Mouse (Mus musculus): ENCODE measurements at regions not wholly inside any gene's neighbourhood (a gene's known extent, or its start where the extent isn't known, plus 50 kb on each side); places are given as distances from the start of the nearest gene placed in this dataset.
A peak's percentile ranks its signal among the peaks of the same experiment; 100 is the strongest.

DNA sequence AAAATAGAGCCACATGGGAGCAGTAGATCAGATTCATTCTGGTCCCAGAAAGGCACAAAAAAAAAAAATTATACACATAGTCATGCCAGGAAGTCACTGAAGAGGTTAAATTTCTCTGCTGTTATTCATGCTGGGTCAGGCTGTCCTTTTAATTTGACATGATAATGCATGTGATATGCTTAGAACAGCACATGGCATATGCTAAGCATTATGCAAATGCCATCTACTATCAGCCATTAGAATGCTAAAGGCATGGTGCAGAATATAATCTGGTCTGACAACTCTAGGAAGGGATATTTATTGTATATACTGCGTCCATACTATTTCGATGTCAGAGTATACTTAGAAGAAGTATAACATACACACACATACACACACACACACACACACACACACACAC, 405.6 kb downstream of the AI429214 start:
- no peak overlapping the region for H3K9ac ChIP-seq (replicated peaks)
- TF ChIP-seq EP300 (IDR thresholded peaks at IDR 0.05; ENCODE audit: low read depth): no peak
- no peak for TF ChIP-seq CTCF (IDR thresholded peaks at IDR 0.05; ENCODE audit: low read depth)
- DNase-seq (no peak), ATAC-seq (no peak)
- H3K9me3 ChIP-seq (ENCODE audit: low read length): no peaks in the 10 kb centered on the region
- H3K4me2 ChIP-seq (ENCODE audit: low read depth, low read length): no peak overlapping the region
- H3K36me3 ChIP-seq (replicated peaks; ENCODE audit: insufficient read depth, low read length): no peaks in the 10 kb centered on the region
- H3K4me1 ChIP-seq (ENCODE audit: insufficient read depth): no peaks in the 10 kb centered on the region
- H3K27me3 ChIP-seq (ENCODE audit: insufficient read depth, low read length): no peaks in the 10 kb centered on the region
- 71% methylated on average over 2 of the region's 2 CpGs for WGBS (ENCODE audit: insufficient replicate concordance)
- H3K4me3 ChIP-seq (ENCODE audit: low read depth, low read length): no peak overlapping the region
- no peak overlapping the region for H3K27ac ChIP-seq (ENCODE audit: low read depth)

DNA sequence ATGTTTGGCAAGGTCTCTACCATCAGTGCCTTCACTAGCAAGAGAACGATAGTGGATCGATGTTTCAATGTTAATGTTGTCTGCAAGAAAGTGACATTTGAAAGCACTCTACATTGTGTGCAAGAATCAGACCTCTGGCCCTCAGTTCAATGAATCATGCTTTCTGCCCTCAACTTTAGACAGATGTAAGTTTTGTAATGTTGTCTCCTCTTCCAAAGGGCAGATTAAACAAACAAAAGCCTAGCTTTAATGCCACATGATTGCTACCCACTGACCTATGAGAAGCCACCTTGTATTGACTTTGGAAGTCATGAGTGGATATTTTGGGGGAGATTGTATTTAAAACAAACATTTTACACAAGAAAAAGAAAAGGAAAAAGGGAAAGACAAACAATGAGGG, 429.2 kb downstream of the AI429214 start:
- 56% methylated on average over 2 of the region's 2 CpGs for WGBS (ENCODE audit: insufficient replicate concordance)

DNA sequence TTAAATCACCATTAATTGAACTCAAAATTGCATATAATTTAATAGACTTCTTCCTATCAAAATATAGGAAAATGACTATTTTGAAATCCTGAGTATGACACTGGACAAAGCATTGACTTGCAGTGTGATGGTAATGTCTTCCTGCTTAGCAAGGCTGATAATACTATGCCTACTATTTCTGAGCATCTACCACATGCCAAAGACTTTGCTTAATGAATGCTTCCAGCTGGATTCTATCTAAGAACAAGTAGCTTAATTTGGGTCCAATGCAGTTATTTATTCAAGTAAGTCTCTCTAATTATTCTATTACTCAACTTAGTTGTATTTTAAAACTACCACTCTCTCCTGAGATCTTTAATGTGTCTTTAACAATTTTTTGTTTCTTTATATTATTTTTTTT, 431.2 kb downstream of the AI429214 start:
- no peak overlapping the region for H3K4me2 ChIP-seq (ENCODE audit: low read depth, low read length)
- no peak overlapping the region for H3K4me3 ChIP-seq (ENCODE audit: low read depth, low read length)
- ATAC-seq (no peak), DNase-seq (no peak)
- no peaks in the 10 kb centered on the region for H3K9me3 ChIP-seq (ENCODE audit: low read length)
- H3K36me3 ChIP-seq (replicated peaks; ENCODE audit: insufficient read depth, low read length): no peaks in the 10 kb centered on the region
- H3K4me1 ChIP-seq (ENCODE audit: insufficient read depth): no peaks in the 10 kb centered on the region
- no peaks in the 10 kb centered on the region for H3K27me3 ChIP-seq (ENCODE audit: insufficient read depth, low read length)
- no peak overlapping the region for H3K27ac ChIP-seq (ENCODE audit: low read depth)
- H3K9ac ChIP-seq (replicated peaks): no peak overlapping the region
- TF ChIP-seq EP300 (IDR thresholded peaks at IDR 0.05; ENCODE audit: low read depth) (no peak), CTCF (IDR thresholded peaks at IDR 0.05; ENCODE audit: low read depth) (no peak)

More for the DNA sequence above, 429.2 kb downstream of the AI429214 start:
- Histone ChIP-seq H3K4me3 (ENCODE audit: low read depth, low read length) (no peak overlapping the region), H3K27ac (ENCODE audit: low read depth) (no peak overlapping the region), H3K27me3 (ENCODE audit: insufficient read depth, low read length) (no peaks in the 10 kb centered on the region), H3K9me3 (ENCODE audit: low read length) (no peaks in the 10 kb centered on the region), H3K9ac (replicated peaks) (no peak overlapping the region), H3K36me3 (replicated peaks; ENCODE audit: insufficient read depth, low read length) (no peaks in the 10 kb centered on the region), H3K4me1 (ENCODE audit: insufficient read depth) (no peaks in the 10 kb centered on the region), H3K4me2 (ENCODE audit: low read depth, low read length) (no peak overlapping the region)
- DNase-seq: peak; percentile 13
- TF ChIP-seq CTCF (IDR thresholded peaks at IDR 0.05; ENCODE audit: low read depth) (no peak), EP300 (IDR thresholded peaks at IDR 0.05; ENCODE audit: low read depth) (peak; percentile 67)
- peak; percentile 98 for ATAC-seq

DNA sequence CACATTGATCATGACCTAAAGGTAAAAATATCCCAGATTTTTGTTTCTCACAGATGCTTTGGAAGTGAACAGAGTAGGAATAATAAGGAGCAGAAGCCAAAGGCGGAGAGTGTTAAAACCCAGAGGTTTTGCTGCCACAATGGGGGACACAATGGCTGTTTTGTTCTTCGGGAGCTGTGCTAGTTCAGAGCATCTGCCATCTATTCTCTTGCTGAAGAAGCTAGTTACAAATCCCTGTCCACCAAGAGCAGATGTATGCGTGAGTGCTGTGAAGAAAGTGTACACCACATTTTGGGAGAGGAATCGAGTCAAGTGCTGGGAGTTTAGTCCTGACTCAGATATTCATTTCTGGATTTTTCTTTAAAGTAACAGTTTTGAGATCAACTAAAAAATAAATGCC, 435.4 kb downstream of the AI429214 start:
- Histone ChIP-seq H3K4me1 (ENCODE audit: insufficient read depth) (no peaks in the 10 kb centered on the region), H3K36me3 (replicated peaks; ENCODE audit: insufficient read depth, low read length) (no peaks in the 10 kb centered on the region), H3K4me3 (ENCODE audit: low read depth, low read length) (no peak overlapping the region), H3K27me3 (ENCODE audit: insufficient read depth, low read length) (no peaks in the 10 kb centered on the region), H3K9ac (replicated peaks) (no peak overlapping the region), H3K9me3 (ENCODE audit: low read length) (no peaks in the 10 kb centered on the region), H3K27ac (ENCODE audit: low read depth) (no peak overlapping the region), H3K4me2 (ENCODE audit: low read depth, low read length) (no peak overlapping the region)
- no peak for TF ChIP-seq CTCF (IDR thresholded peaks at IDR 0.05; ENCODE audit: low read depth)
- no peak for TF ChIP-seq EP300 (IDR thresholded peaks at IDR 0.05; ENCODE audit: low read depth)
- ATAC-seq (no peak), DNase-seq (no peak)
- 78% methylated on average over 4 of the region's 4 CpGs for WGBS (ENCODE audit: insufficient replicate concordance)

DNA sequence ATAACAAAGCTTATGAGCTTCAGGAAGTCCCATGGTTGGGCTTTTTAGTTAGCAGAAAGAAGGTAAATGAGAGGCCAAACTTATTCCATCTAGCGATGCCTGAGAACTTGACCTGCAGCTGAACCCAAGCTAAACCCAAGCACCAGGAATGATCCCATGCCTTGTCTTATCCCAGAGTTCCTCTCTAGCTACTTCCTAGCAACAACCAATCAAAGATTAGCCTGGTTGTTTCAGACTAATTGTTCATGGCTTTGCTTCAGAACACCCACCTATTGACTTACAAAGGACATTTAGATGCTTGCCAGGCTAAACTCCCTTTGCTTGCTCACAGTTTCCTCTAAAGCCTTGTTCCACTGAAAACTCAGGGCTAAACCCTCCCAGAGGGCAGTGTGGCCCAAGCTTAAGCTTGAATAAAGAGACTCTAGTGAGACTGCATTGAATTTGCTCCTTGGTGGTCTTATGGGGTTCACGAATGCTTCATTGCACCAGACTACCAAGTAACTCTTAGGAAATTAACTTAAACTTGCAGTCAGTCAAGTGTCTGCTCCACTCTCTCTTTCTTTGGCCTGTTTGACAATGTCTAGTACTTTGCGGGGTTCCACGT, 467.2 kb downstream of the AI429214 start:
- TF ChIP-seq CTCF (IDR thresholded peaks at IDR 0.05; ENCODE audit: low read depth) (no peak), EP300 (IDR thresholded peaks at IDR 0.05; ENCODE audit: low read depth) (no peak)
- H3K4me2 ChIP-seq (ENCODE audit: low read depth, low read length): no peak overlapping the region
- no peak for ATAC-seq
- 75% methylated on average over 4 of the region's 4 CpGs for WGBS (ENCODE audit: insufficient replicate concordance)
- H3K36me3 ChIP-seq (replicated peaks; ENCODE audit: insufficient read depth, low read length): no peaks in the 10 kb centered on the region
- H3K4me1 ChIP-seq (ENCODE audit: insufficient read depth): no peaks in the 10 kb centered on the region
- H3K4me3 ChIP-seq (ENCODE audit: low read depth, low read length): no peak overlapping the region
- no peaks in the 10 kb centered on the region for H3K27me3 ChIP-seq (ENCODE audit: insufficient read depth, low read length)
- no peak for DNase-seq
- H3K27ac ChIP-seq (ENCODE audit: low read depth): no peak overlapping the region
- H3K9me3 ChIP-seq (ENCODE audit: low read length): no peaks in the 10 kb centered on the region
- H3K9ac ChIP-seq (replicated peaks): no peak overlapping the region

DNA sequence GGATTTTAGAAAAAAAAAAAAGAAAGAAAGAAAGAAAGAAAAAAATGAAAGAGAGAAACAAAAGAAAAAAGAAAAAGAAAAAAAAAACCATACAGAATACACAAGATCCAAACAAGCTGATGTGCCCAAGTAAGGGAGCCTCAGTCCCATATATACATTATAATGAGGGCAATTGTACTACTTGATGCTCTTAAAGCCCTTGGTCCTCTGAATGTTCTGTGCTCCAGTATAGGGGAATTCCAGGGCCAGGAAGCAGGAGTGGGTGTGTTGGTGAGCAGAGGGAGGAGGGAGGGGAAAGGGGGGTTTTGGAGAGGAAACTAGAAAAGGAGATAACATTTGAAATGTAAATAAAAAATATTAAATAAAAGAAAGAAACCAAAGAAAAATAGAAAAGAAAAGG, 472.2 kb downstream of the AI429214 start:
- TF ChIP-seq EP300 (IDR thresholded peaks at IDR 0.05; ENCODE audit: low read depth): no peak
- TF ChIP-seq CTCF (IDR thresholded peaks at IDR 0.05; ENCODE audit: low read depth): no peak
- no peak overlapping the region for H3K4me3 ChIP-seq (ENCODE audit: low read depth, low read length)
- ATAC-seq: no peak

DNA sequence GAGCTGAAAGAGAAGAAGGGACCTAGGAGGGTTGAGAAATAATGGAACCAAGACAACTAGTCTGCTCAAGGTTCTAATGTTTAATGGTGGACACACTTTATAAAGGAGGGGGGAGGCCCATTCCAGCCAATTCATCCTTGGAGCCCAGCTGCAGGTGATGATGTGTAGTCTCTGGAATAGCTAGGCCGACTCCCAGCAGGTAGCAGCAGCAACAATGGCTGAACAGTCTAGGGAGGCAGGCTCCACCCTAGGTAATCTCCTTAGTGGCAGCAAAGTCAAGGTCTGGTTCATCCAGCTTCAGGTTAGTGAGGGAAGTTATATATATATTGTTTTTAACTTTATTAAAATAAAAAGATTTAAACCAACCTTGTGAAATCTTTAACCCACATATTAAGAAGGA, 474.3 kb downstream of the AI429214 start:
- no peaks in the 10 kb centered on the region for H3K27me3 ChIP-seq (ENCODE audit: insufficient read depth, low read length)
- H3K4me1 ChIP-seq (ENCODE audit: insufficient read depth): no peaks in the 10 kb centered on the region
- DNase-seq: no peak
- H3K4me2 ChIP-seq (ENCODE audit: low read depth, low read length): no peak overlapping the region
- 72% methylated on average over 1 of the region's 1 CpGs for WGBS (ENCODE audit: insufficient replicate concordance)
- no peak overlapping the region for H3K9ac ChIP-seq (replicated peaks)
- H3K4me3 ChIP-seq (ENCODE audit: low read depth, low read length): no peak overlapping the region
- no peak overlapping the region for H3K27ac ChIP-seq (ENCODE audit: low read depth)
- ATAC-seq: no peak
- TF ChIP-seq CTCF (IDR thresholded peaks at IDR 0.05; ENCODE audit: low read depth) (no peak), EP300 (IDR thresholded peaks at IDR 0.05; ENCODE audit: low read depth) (no peak)
- H3K9me3 ChIP-seq (ENCODE audit: low read length): no peaks in the 10 kb centered on the region
- no peaks in the 10 kb centered on the region for H3K36me3 ChIP-seq (replicated peaks; ENCODE audit: insufficient read depth, low read length)

More for the DNA sequence above, 472.2 kb downstream of the AI429214 start:
- no peak overlapping the region for H3K9ac ChIP-seq (replicated peaks)
- DNase-seq: no peak
- H3K4me1 ChIP-seq (ENCODE audit: insufficient read depth): no peaks in the 10 kb centered on the region
- no peak overlapping the region for H3K4me2 ChIP-seq (ENCODE audit: low read depth, low read length)
- no peaks in the 10 kb centered on the region for H3K9me3 ChIP-seq (ENCODE audit: low read length)
- H3K27ac ChIP-seq (ENCODE audit: low read depth): no peak overlapping the region
- no peaks in the 10 kb centered on the region for H3K36me3 ChIP-seq (replicated peaks; ENCODE audit: insufficient read depth, low read length)
- H3K27me3 ChIP-seq (ENCODE audit: insufficient read depth, low read length): no peaks in the 10 kb centered on the region

All from liver, postnatal 0 days (tissue).